Mouse (Mus musculus): Measurements from ENCODE around the gene Tm4sf5. TPM values are rescaled to one million over a fixed set of nuclear protein-coding genes. Genes with fewer than 3 reads are reported as not detected.
A peak's percentile ranks its signal among the peaks of the same experiment; 100 is the strongest.
"Not testable (repeated sequence)": the region's sequence is repeated elsewhere in the genome, so short reads cannot be mapped to it uniquely, and the experiment has no call there.

The Tm4sf5 gene
- 1 to 10 TPM in 1 of 2 experiments, not detected in 1; 1.0 TPM for total RNA-seq (2021)
- long read RNA-seq, experiment 1, result 0 reads
- long read RNA-seq, experiment 2, result 0 reads

GRCm38 (mm10) chr11:70504970-70505369, at the start of gene Tm4sf5:
Gene Tm4sf5 (plus strand): TSS chr11:70505244.
- DNase-seq (ENCODE audit: low spot score in 2 of 2), result no peak

- DNase-seq (ENCODE audit: low spot score in 2 of 2), result no peak
These were observed 46.1 kb upstream of the Tm4sf5 start, which contains the start of gene Zmynd15 for GRCm38 (mm10) chr11:70458688-70459600. Gene Zmynd15 (plus strand): TSS chr11:70459433.

- no peak for DNase-seq (ENCODE audit: low spot score in 2 of 2)
These were observed 45.4 kb upstream of the Tm4sf5 start, which contains the start of gene Cxcl16 for GRCm38 (mm10) chr11:70459601-70460101. Gene Cxcl16 (minus strand): TSS chr11:70459984.

- no peak for DNase-seq (ENCODE audit: low spot score in 2 of 2)
These were observed 41.1 kb upstream of the Tm4sf5 start for GRCm38 (mm10) chr11:70463970-70464369.

DNA sequence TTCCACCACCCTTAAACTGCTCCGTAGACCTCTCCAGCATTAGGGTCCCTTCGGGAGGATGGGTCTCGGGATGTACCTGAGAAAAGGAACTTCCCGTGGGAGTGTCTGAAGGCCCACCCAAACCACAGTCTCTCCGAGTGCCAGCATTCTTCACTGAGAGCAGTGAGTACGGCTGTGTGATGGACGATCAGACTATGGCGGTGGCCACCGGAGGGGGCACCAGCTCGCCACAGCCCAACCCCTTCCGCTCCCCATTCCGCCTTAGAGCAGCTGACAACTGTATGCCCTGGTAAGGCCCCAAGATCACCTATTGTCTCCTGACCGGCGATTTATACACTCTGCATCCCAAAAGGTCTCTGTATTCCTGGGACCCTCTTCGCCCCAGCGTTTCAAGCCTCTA, 39.8 kb upstream of the Tm4sf5 start:
- no peak for DNase-seq (ENCODE audit: low spot score in 2 of 2)

DNA sequence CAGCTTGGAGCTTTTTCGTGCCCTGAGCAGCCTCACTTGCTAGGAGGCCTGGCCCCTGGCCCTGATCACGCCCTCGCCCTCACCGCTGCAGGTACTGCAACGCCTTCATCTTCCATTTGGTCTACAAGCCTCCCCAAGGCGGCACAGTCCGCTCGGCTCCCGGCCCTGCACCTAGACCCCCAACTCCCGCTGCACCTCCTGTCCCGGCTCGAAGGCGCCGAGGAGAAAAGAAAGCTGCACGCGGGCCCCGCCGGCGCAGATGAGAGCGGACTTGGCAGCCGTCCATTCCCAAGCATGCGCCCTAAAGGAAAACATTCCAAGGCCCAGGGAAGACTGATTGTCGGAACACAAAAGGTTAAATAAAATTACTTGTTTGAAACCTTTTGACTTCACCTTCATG, 39.2 kb upstream of the Tm4sf5 start:
- no peak for DNase-seq (ENCODE audit: low spot score in 2 of 2)

GRCm38 (mm10) chr11:70467902-70468619, 37.0 kb upstream of the Tm4sf5 start:
- no peak for DNase-seq (ENCODE audit: low spot score in 2 of 2)

DNA sequence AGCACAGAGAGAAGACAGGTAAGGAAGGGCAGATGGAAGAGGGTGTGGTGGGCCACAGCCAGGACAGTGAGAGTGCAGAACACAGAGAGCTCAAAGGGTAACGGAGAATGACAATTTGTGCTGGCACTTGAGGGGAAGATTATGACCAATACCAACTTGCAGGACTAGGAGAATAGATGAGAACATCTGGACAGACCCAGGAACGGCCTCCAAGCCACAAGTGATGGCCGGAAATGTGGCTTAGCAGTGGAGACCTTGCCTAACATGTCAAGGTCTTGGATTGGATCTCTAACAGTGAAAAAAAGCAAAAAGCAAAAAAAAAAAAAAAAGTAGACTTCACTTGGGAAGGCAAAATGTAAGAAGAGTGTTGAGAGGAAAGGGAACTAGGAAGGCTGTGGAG, 35.3 kb upstream of the Tm4sf5 start:
- DNase-seq (ENCODE audit: low spot score in 2 of 2), result no peak

DNA sequence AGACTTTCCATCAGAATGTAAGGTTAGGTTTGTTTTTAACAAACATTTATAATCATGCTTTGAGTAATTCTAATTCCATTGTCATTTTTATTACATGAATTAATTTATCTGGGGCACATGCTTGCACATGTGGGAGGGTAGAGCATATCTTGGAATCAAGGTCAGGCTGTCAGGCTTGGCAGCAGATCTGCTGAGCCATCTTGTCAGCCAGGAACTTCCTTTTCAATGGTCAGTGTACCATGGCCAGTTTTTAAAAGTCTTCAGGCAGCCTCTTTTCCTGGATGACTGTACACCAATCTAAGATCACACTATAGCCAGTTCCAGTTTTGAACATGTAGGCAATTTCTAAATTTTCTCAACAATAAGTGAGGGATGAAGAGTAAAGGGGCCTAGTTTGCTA, 32.3 kb upstream of the Tm4sf5 start:
- no peak for DNase-seq (ENCODE audit: low spot score in 2 of 2)

DNA sequence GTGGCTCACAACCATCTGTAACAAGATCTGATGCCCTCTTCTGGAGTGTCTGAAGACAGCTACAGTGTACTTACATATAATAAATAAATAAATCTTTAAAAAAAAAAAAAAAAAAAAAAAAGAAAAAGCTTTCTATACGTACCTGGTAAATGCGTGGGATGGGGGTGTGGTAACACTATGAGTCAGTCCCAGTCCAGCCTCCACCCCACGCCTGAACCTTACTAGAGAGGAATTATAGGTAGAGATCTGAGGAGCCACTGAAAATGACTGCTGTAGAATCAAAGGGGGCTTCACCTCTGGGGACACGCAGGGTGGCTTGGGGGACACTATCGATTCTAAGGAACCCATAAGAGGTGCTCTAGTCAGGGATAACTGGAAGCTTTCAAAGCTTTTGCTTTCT, 31.8 kb upstream of the Tm4sf5 start:
- not testable (repeated sequence) for DNase-seq (ENCODE audit: low spot score in 2 of 2)

GRCm38 (mm10) chr11:70474872-70475534, 30.0 kb upstream of the Tm4sf5 start:
- DNase-seq (ENCODE audit: low spot score in 2 of 2), result no peak

- no peak for DNase-seq (ENCODE audit: low spot score in 2 of 2)
These were observed 19.5 kb upstream of the Tm4sf5 start for GRCm38 (mm10) chr11:70485498-70485897.

DNA sequence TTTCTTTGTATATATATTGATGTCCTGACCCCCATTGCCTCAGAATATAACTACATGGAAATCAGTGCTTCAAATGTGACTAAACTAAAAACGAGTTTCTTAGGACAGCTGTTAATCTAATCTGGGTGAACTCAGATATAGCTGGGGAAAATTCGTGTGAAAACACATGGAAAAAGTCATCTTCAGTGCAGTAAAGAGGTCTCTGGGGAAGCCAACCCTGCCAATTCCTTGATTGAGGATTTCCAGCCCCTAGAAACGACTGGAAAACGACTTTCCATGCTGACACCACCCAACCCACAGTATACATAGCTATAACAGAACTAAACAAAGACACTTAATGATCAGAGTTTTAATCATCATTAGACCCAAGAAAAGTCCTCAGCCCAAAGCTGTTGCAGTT, 17.2 kb upstream of the Tm4sf5 start:
- DNase-seq (ENCODE audit: low spot score in 2 of 2), result no peak

DNA sequence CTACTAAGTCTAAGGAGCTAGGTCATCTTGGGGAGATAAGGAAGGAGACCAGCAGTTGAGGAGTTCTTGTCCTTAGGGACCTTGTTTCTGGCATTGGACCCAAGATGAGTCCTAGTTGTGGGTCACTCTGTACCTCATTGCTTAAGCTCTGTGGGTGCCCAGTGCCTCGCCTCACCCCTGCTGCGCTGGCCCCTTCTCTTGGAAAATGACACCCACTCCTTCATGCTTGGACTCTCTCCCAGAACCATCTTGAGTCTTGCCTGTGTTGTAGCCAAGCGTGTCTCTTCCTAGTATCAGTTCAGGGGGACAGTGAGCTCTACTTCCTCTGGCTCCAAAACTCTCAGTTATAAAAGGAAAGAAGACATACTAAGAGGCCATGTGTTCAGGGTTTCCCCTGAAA, 15.9 kb upstream of the Tm4sf5 start:
- DNase-seq (ENCODE audit: low spot score in 2 of 2), result no peak

DNA sequence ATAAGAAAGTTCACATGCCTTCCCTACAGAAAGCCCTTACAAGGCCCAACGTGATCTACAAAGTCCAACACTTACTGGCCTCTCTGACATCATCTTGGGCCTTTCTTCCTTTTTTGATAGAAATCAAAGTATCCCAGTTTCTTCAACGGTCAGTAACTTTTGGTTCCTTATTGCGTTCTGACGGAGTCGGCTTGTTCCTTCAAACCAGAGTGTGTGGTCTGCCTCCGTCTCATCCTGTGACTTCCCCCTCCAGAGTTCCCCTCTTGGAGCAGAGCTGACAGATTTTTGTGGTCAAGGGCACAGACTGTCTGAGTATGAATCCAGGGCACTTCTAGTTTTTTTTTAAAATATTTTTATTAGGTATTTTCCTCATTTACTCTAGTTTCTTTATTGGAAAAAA, 15.4 kb upstream of the Tm4sf5 start:
- DNase-seq (ENCODE audit: low spot score in 2 of 2), result peak in 1 of 2 experiments; percentile 12

- DNase-seq (ENCODE audit: low spot score in 2 of 2), result no peak
These were observed 5.2 kb upstream of the Tm4sf5 start for GRCm38 (mm10) chr11:70499566-70500475.

DNA sequence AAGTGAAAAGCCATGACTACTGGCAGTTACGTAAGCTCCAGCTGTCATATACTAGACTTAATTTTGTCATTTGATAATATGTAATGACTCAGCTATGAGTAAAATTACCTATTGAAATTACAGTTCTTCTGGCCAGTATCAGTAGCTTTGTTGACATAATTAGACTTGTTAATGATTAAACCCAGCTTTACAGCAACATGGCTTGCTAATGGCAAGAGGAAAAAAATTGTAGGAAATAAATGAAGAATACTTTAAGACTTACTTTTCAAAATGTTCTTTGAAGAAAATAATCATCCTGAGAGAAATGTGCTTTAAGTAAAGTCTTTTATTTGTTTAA, 4.6 kb upstream of the Tm4sf5 start:
- no peak for DNase-seq (ENCODE audit: low spot score in 2 of 2)

DNA sequence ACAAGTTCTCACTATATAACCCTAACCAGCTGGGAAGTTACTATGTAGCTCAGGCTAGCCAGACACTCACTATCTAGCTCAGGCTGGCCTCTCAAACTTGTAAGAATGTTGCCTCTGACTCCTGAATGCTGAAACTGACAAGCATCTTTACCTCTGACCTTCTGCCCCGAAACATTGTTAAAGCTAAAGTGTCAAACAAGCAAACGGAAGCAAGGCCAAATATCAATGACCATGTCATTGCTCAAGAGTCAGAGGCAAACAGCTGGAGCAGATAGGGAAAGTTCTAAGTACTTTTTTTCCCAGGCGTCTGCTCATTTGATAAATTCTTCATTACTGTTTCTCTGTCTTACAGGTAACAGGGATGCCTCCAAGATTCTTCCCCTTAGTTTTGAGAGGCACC, 3.0 kb upstream of the Tm4sf5 start:
- DNase-seq (ENCODE audit: low spot score in 2 of 2), result no peak

DNA sequence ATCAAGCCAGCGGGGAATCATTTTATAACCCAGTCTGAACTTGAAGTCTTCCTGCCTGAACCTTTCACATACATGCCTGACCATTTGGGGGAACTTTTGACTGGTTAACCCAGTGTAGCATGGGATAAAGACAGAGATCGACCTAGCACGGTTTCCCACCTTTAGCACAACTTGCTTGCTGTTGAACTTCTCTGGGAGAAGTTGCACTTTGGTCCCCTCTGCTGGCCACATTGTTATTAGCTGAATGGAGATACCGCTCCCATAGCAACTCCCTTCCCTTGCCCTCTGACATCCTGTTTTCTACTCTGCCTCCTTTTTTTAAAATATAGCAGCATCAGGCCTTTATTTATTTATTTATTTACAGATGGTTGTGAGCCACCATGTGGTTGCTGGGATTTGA, 1.3 kb downstream of the Tm4sf5 start:
- DNase-seq (ENCODE audit: low spot score in 2 of 2), result peak; percentile 36 to 59

- no peak for DNase-seq (ENCODE audit: low spot score in 2 of 2)
These were observed 2.0 kb downstream of the Tm4sf5 start for GRCm38 (mm10) chr11:70506962-70507515.

All from layer of hippocampus, postnatal 14 days (tissue).